Mouse (Mus musculus) left cerebral cortex, adult 8-10 months (tissue): ENCODE data around the gene Pdia2. TPM values are rescaled to one million over a fixed set of nuclear protein-coding genes. Genes with fewer than 3 reads are reported as not detected.
"Not testable (repeated sequence)": the region's sequence is repeated elsewhere in the genome, so short reads cannot be mapped to it uniquely, and the experiment has no call there.

ENCODE experiments used
- DNase-seq, 2 experiments: peaks; one replicate each; pipeline ENCODE4 v3.0.0; 2022; ENCODE audit warnings: low spot score in 2 of 2
- total RNA-seq, 4 experiments: library from RNA; stranded (reverse); gene quantifications; 2 replicates each; pipeline ENCODE4 v1.2.4; 2022

Pdia2 gene
- total RNA-seq, 4 experiments from 2014 or later, result 0.37 to 0.57 (median 0.46) TPM

DNA sequence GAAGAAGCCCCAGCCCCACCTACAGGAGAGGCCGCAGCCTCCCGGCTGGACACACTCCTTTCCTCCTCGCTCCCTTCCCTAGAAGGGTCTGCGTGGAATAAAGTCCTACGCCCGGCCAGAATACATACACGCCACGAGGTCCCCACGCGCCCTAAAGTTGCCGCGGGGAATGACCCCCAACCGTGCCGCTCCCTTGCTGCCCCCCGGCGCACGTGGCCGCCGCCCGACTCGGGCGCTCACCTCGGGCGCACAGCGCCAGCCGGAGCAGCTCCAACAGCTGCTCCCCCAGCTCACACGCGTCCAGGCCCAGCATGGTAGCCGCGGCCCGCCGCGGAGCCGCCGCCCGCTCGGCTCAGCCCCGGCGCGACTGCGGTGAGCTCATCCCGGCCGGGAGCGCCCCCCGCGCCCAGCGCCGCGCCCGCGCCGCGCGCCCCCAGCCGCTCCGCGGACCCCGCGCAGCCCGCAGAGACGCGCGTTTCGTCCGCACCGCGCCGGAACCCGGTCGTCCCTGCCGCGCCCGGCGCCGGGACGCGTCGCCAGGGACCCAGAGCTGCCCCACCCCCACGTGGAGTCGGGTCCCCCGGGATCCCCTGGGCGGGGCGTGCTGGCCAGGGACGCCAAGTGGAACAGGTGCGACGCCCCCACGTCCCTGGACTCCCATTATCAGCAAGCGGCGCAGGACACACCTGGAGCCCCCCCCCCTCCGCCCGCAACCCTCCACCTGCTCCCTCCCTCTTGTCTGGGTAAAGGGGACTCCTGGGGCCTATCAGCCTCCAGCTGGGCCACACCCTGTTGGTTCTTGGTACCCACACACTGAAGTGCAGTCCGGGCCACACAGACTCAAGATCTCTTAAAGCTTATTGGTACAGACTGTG lies 2.2 kb upstream of the Pdia2 start:
- DNase-seq, result peak in 1 of 2 experiments; percentile 37

DNA sequence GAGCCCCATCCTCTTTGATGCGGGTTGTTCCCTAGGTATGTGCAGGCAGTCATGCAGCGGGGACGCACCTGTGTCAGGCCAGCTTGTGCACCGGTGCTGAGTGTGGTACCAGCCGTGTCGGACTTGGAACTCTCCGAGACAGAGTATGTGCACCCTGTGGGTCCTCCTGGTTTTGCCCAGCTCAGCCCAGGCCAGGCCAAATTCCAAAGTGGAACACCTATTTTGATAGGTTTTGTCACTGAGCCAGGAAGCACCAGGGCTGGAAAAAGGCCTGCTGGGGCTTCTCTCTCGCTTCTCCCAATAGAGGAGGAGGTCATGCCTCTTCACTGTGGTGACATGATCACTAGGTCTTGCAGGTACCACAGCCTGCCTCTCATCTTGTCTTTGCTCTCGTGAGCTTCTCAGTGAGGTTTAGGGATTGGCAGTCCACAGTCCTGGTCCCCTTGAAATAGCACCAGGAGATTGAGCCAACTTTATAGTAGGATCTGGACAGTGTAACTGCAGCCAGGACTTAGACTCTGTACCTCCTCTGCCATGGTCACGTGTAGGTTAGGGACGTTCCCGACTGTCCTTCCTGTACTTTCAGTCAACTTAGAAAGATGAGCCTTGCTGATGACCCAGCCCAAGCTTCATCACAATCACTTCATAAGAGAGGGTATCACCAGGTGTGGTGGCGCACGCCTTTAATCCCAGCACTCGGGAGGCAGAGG lies 6.3 kb downstream of the Pdia2 start:
- DNase-seq, result no peak

DNA sequence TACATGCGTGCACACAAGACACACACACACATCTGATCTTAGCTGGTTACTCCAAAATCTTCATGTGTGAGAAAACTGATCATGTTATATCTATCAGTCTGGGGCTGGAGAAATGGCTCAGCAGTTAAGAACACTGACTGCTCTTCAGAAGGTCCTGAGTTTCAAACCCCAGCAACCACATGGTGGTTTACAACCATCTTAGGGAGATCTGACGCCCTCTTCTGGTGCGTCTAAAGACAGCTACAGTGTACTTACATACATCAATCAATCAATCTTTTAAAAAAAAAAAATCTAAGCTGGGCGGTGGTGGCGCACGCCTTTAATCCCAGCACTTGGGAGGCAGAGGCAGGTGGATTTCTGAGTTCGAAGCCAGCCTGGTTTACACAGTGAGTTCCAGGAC lies 7.4 kb downstream of the Pdia2 start:
- DNase-seq, result not testable (repeated sequence)

DNA sequence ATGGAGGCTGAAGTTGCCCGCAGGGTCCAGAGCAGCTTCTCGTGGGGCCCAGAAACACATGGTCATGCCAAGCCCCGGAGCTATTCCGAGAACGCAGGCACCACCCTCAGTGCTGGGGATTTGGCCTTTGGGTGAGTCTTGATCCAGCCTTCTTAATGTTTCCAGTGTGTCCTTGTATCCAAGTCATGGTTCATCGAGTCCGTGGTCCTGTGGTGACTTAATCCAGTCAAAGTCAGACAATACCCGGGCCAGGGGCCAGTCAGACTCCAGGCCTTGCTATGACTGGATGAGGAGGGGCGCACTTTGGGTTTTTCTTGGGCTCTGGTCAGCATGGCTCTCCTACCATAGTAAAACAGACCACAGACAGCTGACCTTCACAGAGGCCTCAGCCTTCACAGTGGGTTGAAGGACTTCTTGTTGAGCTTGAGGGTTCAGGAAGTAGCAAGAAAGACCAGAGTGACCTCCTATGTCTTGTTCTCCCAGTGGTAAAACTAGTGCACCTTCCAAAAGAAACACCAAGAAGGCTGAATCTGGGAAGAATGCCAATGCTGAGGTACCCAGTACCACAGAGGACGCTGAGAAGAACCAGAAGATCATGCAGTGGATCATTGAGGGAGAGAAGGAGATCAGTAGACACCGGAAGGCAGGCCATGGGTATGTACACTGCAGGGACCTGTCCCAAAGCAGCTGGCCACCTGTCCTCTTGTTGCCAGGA lies 10.6 kb downstream of the Pdia2 start:
- no peak for DNase-seq

DNA sequence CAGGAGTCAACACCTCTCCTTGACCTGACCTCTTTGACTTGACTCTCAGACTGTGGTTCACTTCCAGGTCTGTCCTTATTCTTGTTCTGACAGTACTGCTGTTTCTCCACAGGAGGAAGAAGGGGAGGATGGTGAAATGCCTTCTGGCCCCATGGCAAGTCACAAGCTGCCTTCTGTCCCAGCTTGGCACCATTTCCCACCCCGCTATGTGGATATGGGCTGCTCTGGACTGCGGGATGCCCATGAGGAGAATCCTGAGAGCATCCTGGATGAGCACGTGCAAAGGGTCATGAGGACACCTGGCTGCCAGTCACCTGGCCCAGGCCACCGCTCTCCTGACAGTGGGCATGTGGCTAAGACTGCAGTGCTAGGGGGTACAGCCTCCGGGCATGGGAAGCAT lies 11.3 kb downstream of the Pdia2 start:
- DNase-seq, result no peak

- no peak for DNase-seq
These were observed 17.7 kb downstream of the Pdia2 start for GRCm38 (mm10) chr17:26181179-26181578.

DNA sequence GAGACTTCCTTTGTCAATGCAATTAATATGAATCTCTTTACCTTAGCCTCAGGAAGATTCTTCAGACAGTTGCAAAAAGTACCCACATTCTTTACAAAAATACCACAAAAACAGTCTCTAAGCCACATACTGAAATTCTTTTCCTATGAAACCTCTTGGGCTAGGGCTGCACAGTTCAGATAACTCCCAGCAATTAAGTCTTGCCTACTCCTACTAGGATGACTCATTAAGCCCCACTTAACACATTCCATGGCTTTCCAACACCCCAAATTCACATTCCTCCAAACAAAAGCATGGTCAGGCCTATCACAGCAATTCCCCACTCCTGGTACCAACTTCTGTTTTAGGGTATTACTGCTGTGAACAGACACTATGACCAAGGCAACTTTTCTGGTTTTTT lies 20.3 kb downstream of the Pdia2 start:
- DNase-seq, result no peak

DNA sequence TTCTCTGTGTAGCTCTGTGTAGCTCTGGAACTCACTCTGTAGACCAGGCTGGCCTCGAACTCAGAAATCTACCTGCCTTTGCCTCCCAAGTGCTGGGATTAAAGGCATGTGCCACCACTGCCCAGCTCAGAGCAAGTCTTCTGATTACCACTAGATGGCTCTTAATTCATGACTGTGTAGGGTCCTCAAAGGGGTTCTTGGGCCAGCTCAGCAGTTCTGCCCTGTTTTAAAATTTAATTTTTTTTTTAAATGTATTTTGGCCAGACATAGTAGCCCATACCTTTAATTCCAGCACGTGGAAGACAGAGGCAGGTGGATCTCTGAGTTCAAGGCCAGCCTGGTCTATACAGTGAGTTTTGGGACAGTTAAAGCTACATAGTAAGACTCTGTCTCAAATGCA lies 23.6 kb downstream of the Pdia2 start:
- DNase-seq, result not testable (repeated sequence)

GRCm38 (mm10) chr17:26168039-26168438 lies 30.8 kb downstream of the Pdia2 start:
- no peak for DNase-seq

DNA sequence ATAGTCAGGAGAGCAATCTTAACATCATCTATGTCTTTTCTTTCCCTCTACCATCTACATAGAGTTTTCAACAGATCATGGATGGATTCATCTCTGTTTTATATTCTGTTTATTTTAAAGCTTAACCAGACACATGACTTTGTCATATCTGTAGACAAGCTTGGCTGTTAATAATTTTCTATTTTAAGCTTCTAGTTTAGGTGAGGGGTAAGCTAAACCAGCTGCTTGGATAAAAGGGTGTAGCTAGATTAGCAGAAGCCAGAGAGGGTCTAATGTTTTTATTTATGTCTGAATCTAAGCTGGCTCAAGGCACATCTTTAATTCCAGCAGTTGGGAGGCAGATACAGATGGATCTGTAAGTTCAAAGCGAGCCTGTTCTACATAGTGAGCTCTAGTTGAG lies 36.2 kb downstream of the Pdia2 start:
- DNase-seq, result no peak

GRCm38 (mm10) chr17:26151886-26152630 lies 46.8 kb downstream of the Pdia2 start:
- no peak for DNase-seq

DNA sequence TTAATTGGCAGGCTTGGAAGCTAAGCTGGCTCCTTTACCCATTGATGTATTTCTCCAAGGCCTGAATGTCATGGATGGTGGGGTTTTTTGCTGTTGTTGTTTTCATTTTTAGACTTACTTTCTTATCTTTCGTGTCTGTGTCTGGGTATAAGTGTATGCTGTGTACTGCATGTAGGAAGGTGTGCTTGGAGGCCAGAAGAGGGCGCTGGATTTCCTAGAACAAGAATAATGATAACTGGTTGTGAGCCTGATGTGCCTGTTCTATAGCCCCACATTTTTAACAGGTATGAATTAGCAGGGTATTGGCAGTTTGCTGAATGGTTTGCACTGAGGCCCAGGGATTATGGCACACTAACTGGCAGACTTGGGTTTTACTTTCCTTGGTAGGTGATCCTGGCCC lies 49.8 kb downstream of the Pdia2 start:
- DNase-seq, result no peak

Other genes with a start within 250 kb of the Pdia2 start
- 1 to 10 TPM in 3 of 4 experiments, under 1 TPM in 1; 0.63 to 1.8 (median 1.4) TPM for gene A930017K11Rik, start 246.5 kb downstream of the Pdia2 start, total RNA-seq
- 10 to 100 TPM; 34.3 to 50.9 (median 46.4) TPM for gene Capn15, start 213.3 kb downstream of the Pdia2 start, total RNA-seq
- 10 to 100 TPM; 89.1 to 97.8 (median 95.8) TPM for gene Rab11fip3, start 129.5 kb downstream of the Pdia2 start, total RNA-seq
- gene Decr2, start 108.8 kb downstream of the Pdia2 start, total RNA-seq, result 10 to 100 TPM; 29.1 to 35.8 (median 31.0) TPM
- gene Nme4, start 103.5 kb downstream of the Pdia2 start, total RNA-seq, result 1 to 10 TPM; 2.9 to 5.5 (median 4.6) TPM
- gene Tmem8, start 85.8 kb downstream of the Pdia2 start, total RNA-seq, result 10 to 100 TPM; 13.0 to 16.3 (median 15.4) TPM
- 10 to 100 TPM; 61.0 to 74.7 (median 62.8) TPM for gene Mrpl28, start 75.6 kb downstream of the Pdia2 start, total RNA-seq
- gene Axin1, start 60.4 kb downstream of the Pdia2 start, total RNA-seq, result 10 to 100 TPM; 24.6 to 30.3 (median 28.2) TPM
- gene Rgs11, start 3.9 kb upstream of the Pdia2 start, total RNA-seq, result 10 to 100 TPM; 34.5 to 49.5 (median 46.8) TPM
- gene Arhgdig, start 8.7 kb upstream of the Pdia2 start, total RNA-seq, result 10 to 100 TPM; 86.9 to 98.2 (median 93.2) TPM
- 10 to 100 TPM; 21.9 to 23.3 (median 22.3) TPM for gene Fam234a, start 45.2 kb upstream of the Pdia2 start, total RNA-seq
- gene Luc7l, start 53.8 kb upstream of the Pdia2 start, total RNA-seq, result 10 to 100 TPM; 72.2 to 78.2 (median 75.6) TPM
- gene Neurl1b, start 215.7 kb upstream of the Pdia2 start, total RNA-seq, result 10 to 100 TPM; 64.2 to 73.4 (median 69.1) TPM